Mouse (Mus musculus): ENCODE measurements around the gene Hmcn1. TPM values are rescaled to one million over a fixed set of nuclear protein-coding genes. Genes with fewer than 3 reads are reported as not detected.

Hmcn1 gene
- polyA plus RNA-seq, 1 experiment from 2014 or later, result 8.9 TPM

- Histone ChIP-seq H3K9me3 (ENCODE audit: control insufficient read depth, low read length) (no peaks in the 10 kb centered on the region), H3K27me3 (ENCODE audit: control insufficient read depth, insufficient read depth, low read length) (no peaks in the 10 kb centered on the region), H3K36me3 (ENCODE audit: control insufficient read depth, insufficient read depth, low read length) (no peaks in the 10 kb centered on the region), H3K4me2 (ENCODE audit: low read depth) (no peak overlapping the region), H3K4me1 (ENCODE audit: control insufficient read depth, insufficient read depth, low read length) (no peaks in the 10 kb centered on the region), H3K27ac (ENCODE audit: low read depth, low read length) (no peak overlapping the region), H3K9ac (ENCODE audit: low read length) (no peak overlapping the region), H3K4me3 (ENCODE audit: low read depth, low read length) (no peak overlapping the region)
- ATAC-seq (ENCODE audit: insufficient read depth, low FRiP score, low TSS enrichment), result no peak
- 58% methylated on average over 5 of the region's 5 CpGs for WGBS
- peak; percentile 37 for DNase-seq (ENCODE audit: low spot score)
Observed at GRCm38 (mm10) chr1:150827169-150827568, 166.1 kb downstream of the Hmcn1 start.

GRCm38 (mm10) chr1:150824334-150825005 is 168.8 kb downstream of the Hmcn1 start:
- H3K36me3 ChIP-seq (ENCODE audit: control insufficient read depth, insufficient read depth, low read length), result no peaks in the 10 kb centered on the region
- WGBS, result 69% methylated on average over 5 of the region's 5 CpGs
- H3K9ac ChIP-seq (ENCODE audit: low read length), result no peak overlapping the region
- ATAC-seq (ENCODE audit: insufficient read depth, low FRiP score, low TSS enrichment), result no peak
- no peaks in the 10 kb centered on the region for H3K4me1 ChIP-seq (ENCODE audit: control insufficient read depth, insufficient read depth, low read length)
- no peak for DNase-seq (ENCODE audit: low spot score)
- H3K27me3 ChIP-seq (ENCODE audit: control insufficient read depth, insufficient read depth, low read length), result no peaks in the 10 kb centered on the region
- no peak overlapping the region for H3K4me2 ChIP-seq (ENCODE audit: low read depth)
- no peak overlapping the region for H3K4me3 ChIP-seq (ENCODE audit: low read depth, low read length)
- H3K9me3 ChIP-seq (ENCODE audit: control insufficient read depth, low read length), result no peaks in the 10 kb centered on the region
- H3K27ac ChIP-seq (ENCODE audit: low read depth, low read length), result no peak overlapping the region

- Histone ChIP-seq H3K9me3 (ENCODE audit: control insufficient read depth, low read length) (no peaks in the 10 kb centered on the region), H3K27me3 (ENCODE audit: control insufficient read depth, insufficient read depth, low read length) (no peaks in the 10 kb centered on the region), H3K9ac (ENCODE audit: low read length) (no peak overlapping the region), H3K4me2 (ENCODE audit: low read depth) (no peak overlapping the region), H3K4me3 (ENCODE audit: low read depth, low read length) (no peak overlapping the region), H3K4me1 (ENCODE audit: control insufficient read depth, insufficient read depth, low read length) (no peaks in the 10 kb centered on the region), H3K36me3 (ENCODE audit: control insufficient read depth, insufficient read depth, low read length) (no peaks in the 10 kb centered on the region), H3K27ac (ENCODE audit: low read depth, low read length) (no peak overlapping the region)
- DNase-seq (ENCODE audit: low spot score), result no peak
- no peak for ATAC-seq (ENCODE audit: insufficient read depth, low FRiP score, low TSS enrichment)
- 84% methylated on average over 11 of the region's 11 CpGs for WGBS
Observed at GRCm38 (mm10) chr1:150816035-150816807, 177.0 kb downstream of the Hmcn1 start.

- H3K4me2 ChIP-seq (ENCODE audit: low read depth), result no peak overlapping the region
- no peaks in the 10 kb centered on the region for H3K4me1 ChIP-seq (ENCODE audit: control insufficient read depth, insufficient read depth, low read length)
- H3K27me3 ChIP-seq (ENCODE audit: control insufficient read depth, insufficient read depth, low read length), result no peaks in the 10 kb centered on the region
- H3K27ac ChIP-seq (ENCODE audit: low read depth, low read length), result no peak overlapping the region
- 71% methylated on average over 4 of the region's 4 CpGs for WGBS
- H3K36me3 ChIP-seq (ENCODE audit: control insufficient read depth, insufficient read depth, low read length), result no peaks in the 10 kb centered on the region
- DNase-seq (ENCODE audit: low spot score), result no peak
- no peaks in the 10 kb centered on the region for H3K9me3 ChIP-seq (ENCODE audit: control insufficient read depth, low read length)
- H3K9ac ChIP-seq (ENCODE audit: low read length), result no peak overlapping the region
- no peak for ATAC-seq (ENCODE audit: insufficient read depth, low FRiP score, low TSS enrichment)
- H3K4me3 ChIP-seq (ENCODE audit: low read depth, low read length), result no peak overlapping the region
Observed at GRCm38 (mm10) chr1:150814917-150815316, 178.3 kb downstream of the Hmcn1 start.

- ATAC-seq (ENCODE audit: insufficient read depth, low FRiP score, low TSS enrichment) (no peak), DNase-seq (ENCODE audit: low spot score) (no peak)
- H3K9me3 ChIP-seq (ENCODE audit: control insufficient read depth, low read length), result no peaks in the 10 kb centered on the region
- no peaks in the 10 kb centered on the region for H3K36me3 ChIP-seq (ENCODE audit: control insufficient read depth, insufficient read depth, low read length)
- no peak overlapping the region for H3K4me3 ChIP-seq (ENCODE audit: low read depth, low read length)
- H3K4me2 ChIP-seq (ENCODE audit: low read depth), result no peak overlapping the region
- H3K27me3 ChIP-seq (ENCODE audit: control insufficient read depth, insufficient read depth, low read length), result no peaks in the 10 kb centered on the region
- no peaks in the 10 kb centered on the region for H3K4me1 ChIP-seq (ENCODE audit: control insufficient read depth, insufficient read depth, low read length)
- no peak overlapping the region for H3K27ac ChIP-seq (ENCODE audit: low read depth, low read length)
- no peak overlapping the region for H3K9ac ChIP-seq (ENCODE audit: low read length)
Observed at GRCm38 (mm10) chr1:150813381-150813780, 179.9 kb downstream of the Hmcn1 start.

GRCm38 (mm10) chr1:150806864-150807263 is 186.4 kb downstream of the Hmcn1 start:
- Histone ChIP-seq H3K9ac (ENCODE audit: low read length) (no peak overlapping the region), H3K27me3 (ENCODE audit: control insufficient read depth, insufficient read depth, low read length) (no peaks in the 10 kb centered on the region), H3K36me3 (ENCODE audit: control insufficient read depth, insufficient read depth, low read length) (no peaks in the 10 kb centered on the region), H3K4me1 (ENCODE audit: control insufficient read depth, insufficient read depth, low read length) (no peaks in the 10 kb centered on the region), H3K4me2 (ENCODE audit: low read depth) (no peak overlapping the region), H3K27ac (ENCODE audit: low read depth, low read length) (no peak overlapping the region), H3K9me3 (ENCODE audit: control insufficient read depth, low read length) (no peaks in the 10 kb centered on the region), H3K4me3 (ENCODE audit: low read depth, low read length) (no peak overlapping the region)
- 88% methylated on average over 3 of the region's 3 CpGs for WGBS
- ATAC-seq (ENCODE audit: insufficient read depth, low FRiP score, low TSS enrichment) (no peak), DNase-seq (ENCODE audit: low spot score) (no peak)

- Histone ChIP-seq H3K9ac (ENCODE audit: low read length) (no peak overlapping the region), H3K9me3 (ENCODE audit: control insufficient read depth, low read length) (no peaks in the 10 kb centered on the region), H3K27ac (ENCODE audit: low read depth, low read length) (no peak overlapping the region), H3K4me2 (ENCODE audit: low read depth) (no peak overlapping the region), H3K27me3 (ENCODE audit: control insufficient read depth, insufficient read depth, low read length) (no peaks in the 10 kb centered on the region), H3K4me1 (ENCODE audit: control insufficient read depth, insufficient read depth, low read length) (no peaks in the 10 kb centered on the region), H3K4me3 (ENCODE audit: low read depth, low read length) (no peak overlapping the region), H3K36me3 (ENCODE audit: control insufficient read depth, insufficient read depth, low read length) (no peaks in the 10 kb centered on the region)
- WGBS, result 96% methylated on average over 2 of the region's 2 CpGs
- ATAC-seq (ENCODE audit: insufficient read depth, low FRiP score, low TSS enrichment), result no peak
- no peak for DNase-seq (ENCODE audit: low spot score)
Observed at GRCm38 (mm10) chr1:150805466-150805865, 187.8 kb downstream of the Hmcn1 start.

- 88% methylated on average over 9 of the region's 9 CpGs for WGBS
- H3K4me1 ChIP-seq (ENCODE audit: control insufficient read depth, insufficient read depth, low read length), result no peaks in the 10 kb centered on the region
- no peak overlapping the region for H3K9ac ChIP-seq (ENCODE audit: low read length)
- H3K27ac ChIP-seq (ENCODE audit: low read depth, low read length), result no peak overlapping the region
- no peaks in the 10 kb centered on the region for H3K9me3 ChIP-seq (ENCODE audit: control insufficient read depth, low read length)
- no peak overlapping the region for H3K4me3 ChIP-seq (ENCODE audit: low read depth, low read length)
- no peaks in the 10 kb centered on the region for H3K36me3 ChIP-seq (ENCODE audit: control insufficient read depth, insufficient read depth, low read length)
- H3K27me3 ChIP-seq (ENCODE audit: control insufficient read depth, insufficient read depth, low read length), result no peaks in the 10 kb centered on the region
- ATAC-seq (ENCODE audit: insufficient read depth, low FRiP score, low TSS enrichment), result no peak
- no peak for DNase-seq (ENCODE audit: low spot score)
- H3K4me2 ChIP-seq (ENCODE audit: low read depth), result no peak overlapping the region
Observed at GRCm38 (mm10) chr1:150804235-150805099, 188.8 kb downstream of the Hmcn1 start.

Measured in neural tube, embryonic 11.5 days (tissue).